Mouse (Mus musculus): ENCODE measurements at regions not wholly inside any gene's neighbourhood (a gene's known extent, or its start where the extent isn't known, plus 50 kb on each side); places are given as distances from the start of the nearest gene placed in this dataset.

- no peak for ATAC-seq (ENCODE audit: low FRiP score, low read depth)
- Histone ChIP-seq H3K4me2 (replicated peaks) (no peak overlapping the region), H3K4me1 (no peaks in the 10 kb centered on the region), H3K4me3 (no peak overlapping the region), H3K27ac (replicated peaks) (no peak overlapping the region), H3K9ac (replicated peaks) (no peak overlapping the region), H3K36me3 (no peaks in the 10 kb centered on the region), H3K9me3 (no peaks in the 10 kb centered on the region), H3K27me3 (0 out of 2 replicates have a peak, but pooled peaks cover 3% of the 10 kb centered on the region)
- 97% methylated on average over 2 of the region's 2 CpGs for WGBS
Observed at GRCm38 (mm10) chr8:103561606-103562005, 539.8 kb upstream of the Cdh5 start.

- no peak overlapping the region for H3K4me2 ChIP-seq (replicated peaks)
- H3K9me3 ChIP-seq: 0 out of 2 replicates have a peak, but pooled peaks cover 3% of the 10 kb centered on the region
- H3K4me1 ChIP-seq: no peaks in the 10 kb centered on the region
- no peak overlapping the region for H3K9ac ChIP-seq (replicated peaks)
- H3K27ac ChIP-seq (replicated peaks): no peak overlapping the region
- no peak overlapping the region for H3K4me3 ChIP-seq
- 71% methylated on average over 11 of the region's 11 CpGs for WGBS
- no peaks in the 10 kb centered on the region for H3K36me3 ChIP-seq
- no peak for ATAC-seq (ENCODE audit: low FRiP score, low read depth)
- no peaks in the 10 kb centered on the region for H3K27me3 ChIP-seq
Observed at GRCm38 (mm10) chr8:103570864-103571425, 530.5 kb upstream of the Cdh5 start.

DNA sequence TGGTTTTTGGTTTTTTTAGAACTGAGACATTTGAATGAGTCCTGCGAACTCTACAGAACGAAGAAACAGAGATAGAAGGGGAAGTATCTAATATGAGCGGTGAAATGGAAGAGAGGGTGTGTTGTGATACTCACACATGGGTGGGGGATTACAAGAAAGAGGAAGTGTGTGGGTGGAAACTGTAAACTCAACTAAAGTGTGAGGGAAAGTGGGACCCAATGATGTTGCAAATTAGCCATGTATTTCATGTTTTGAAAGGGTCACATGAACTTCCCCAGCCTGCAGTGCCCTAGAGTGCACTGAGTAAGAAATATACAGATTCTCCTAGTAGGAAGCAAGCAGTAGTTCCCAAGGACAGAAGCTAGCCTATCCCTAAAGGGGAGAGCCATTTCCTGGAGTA is 524.3 kb upstream of the Cdh5 start:
- WGBS: 97% methylated on average over 3 of the region's 3 CpGs
- H3K36me3 ChIP-seq: no peaks in the 10 kb centered on the region
- no peak overlapping the region for H3K4me3 ChIP-seq
- no peak for ATAC-seq (ENCODE audit: low FRiP score, low read depth)
- no peak overlapping the region for H3K27ac ChIP-seq (replicated peaks)
- no peak overlapping the region for H3K4me2 ChIP-seq (replicated peaks)
- no peak overlapping the region for H3K9ac ChIP-seq (replicated peaks)
- no peaks in the 10 kb centered on the region for H3K9me3 ChIP-seq
- H3K4me1 ChIP-seq: no peaks in the 10 kb centered on the region
- peaks cover 4% of the 10 kb centered on the region; the same call in 1 of the 2 replicates for H3K27me3 ChIP-seq

- Histone ChIP-seq H3K36me3 (no peaks in the 10 kb centered on the region), H3K4me2 (replicated peaks) (no peak overlapping the region), H3K9me3 (no peaks in the 10 kb centered on the region), H3K9ac (replicated peaks) (no peak overlapping the region), H3K27me3 (peaks cover 4% of the 10 kb centered on the region; the same call in 1 of the 2 replicates), H3K4me1 (0 out of 2 replicates have a peak, but pooled peaks cover 5% of the 10 kb centered on the region), H3K27ac (replicated peaks) (no peak overlapping the region), H3K4me3 (no peak overlapping the region)
- 69% methylated on average over 6 of the region's 6 CpGs for WGBS
- ATAC-seq (ENCODE audit: low FRiP score, low read depth): no peak
Observed at GRCm38 (mm10) chr8:103578006-103578405, 523.4 kb upstream of the Cdh5 start.

GRCm38 (mm10) chr8:103608291-103608690 is 493.1 kb upstream of the Cdh5 start:
- Histone ChIP-seq H3K36me3 (no peaks in the 10 kb centered on the region), H3K27ac (replicated peaks) (no peak overlapping the region), H3K9me3 (no peaks in the 10 kb centered on the region), H3K27me3 (no peaks in the 10 kb centered on the region), H3K4me2 (replicated peaks) (no peak overlapping the region), H3K4me1 (no peaks in the 10 kb centered on the region), H3K4me3 (no peak overlapping the region), H3K9ac (replicated peaks) (no peak overlapping the region)
- no peak for ATAC-seq (ENCODE audit: low FRiP score, low read depth)
- WGBS: 95% methylated on average over 6 of the region's 6 CpGs

GRCm38 (mm10) chr8:103623781-103624434 is 477.5 kb upstream of the Cdh5 start:
- peak; percentile 93 for ATAC-seq (ENCODE audit: low FRiP score, low read depth)
- H3K36me3 ChIP-seq: no peaks in the 10 kb centered on the region
- H3K4me2 ChIP-seq (replicated peaks): no peak overlapping the region
- WGBS: 31% methylated on average over 3 of the region's 3 CpGs
- H3K4me3 ChIP-seq: no peak overlapping the region
- no peaks in the 10 kb centered on the region for H3K9me3 ChIP-seq
- no peak overlapping the region for H3K27ac ChIP-seq (replicated peaks)
- peaks cover 9% of the 10 kb centered on the region for H3K4me1 ChIP-seq
- H3K27me3 ChIP-seq: no peaks in the 10 kb centered on the region
- no peak overlapping the region for H3K9ac ChIP-seq (replicated peaks)

DNA sequence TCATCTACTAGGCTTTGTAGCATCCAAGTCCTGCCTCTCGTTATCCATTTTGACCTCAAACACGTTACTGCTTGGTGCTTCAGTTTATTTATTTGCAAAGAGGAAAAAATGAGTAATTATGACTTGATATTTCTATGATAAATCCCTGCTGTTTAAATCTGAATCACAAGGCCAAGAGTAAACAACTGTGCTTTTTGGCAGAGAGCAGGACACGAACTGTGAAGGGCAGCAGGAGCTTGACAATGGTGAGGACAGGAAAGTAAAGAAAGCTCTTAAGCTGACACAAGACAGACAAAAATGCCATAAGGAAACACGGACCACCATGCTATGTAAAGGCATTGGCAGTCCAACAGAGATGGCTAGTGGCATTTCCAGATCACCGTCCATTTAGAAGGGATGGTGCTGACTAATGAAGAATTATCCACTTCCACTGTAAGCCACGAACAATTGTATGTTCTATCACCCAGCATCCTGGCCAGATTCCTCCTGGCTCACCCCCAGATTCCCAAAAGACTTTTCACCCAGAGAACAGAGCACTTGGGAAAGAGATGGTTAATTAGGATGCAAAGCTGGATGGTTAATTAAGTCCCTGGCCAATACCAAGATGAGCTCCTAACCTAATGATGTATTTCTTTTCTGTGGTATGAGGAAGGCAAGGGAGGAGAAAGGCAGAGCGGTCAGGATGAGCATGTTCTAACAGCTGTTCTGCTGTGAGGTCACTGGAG is 476.1 kb upstream of the Cdh5 start:
- Histone ChIP-seq H3K4me1 (peaks cover 9% of the 10 kb centered on the region), H3K27ac (replicated peaks) (no peak overlapping the region), H3K36me3 (no peaks in the 10 kb centered on the region), H3K4me3 (no peak overlapping the region), H3K9ac (replicated peaks) (no peak overlapping the region), H3K27me3 (no peaks in the 10 kb centered on the region), H3K9me3 (no peaks in the 10 kb centered on the region), H3K4me2 (replicated peaks) (no peak overlapping the region)
- WGBS: 80% methylated on average over 7 of the region's 7 CpGs
- ATAC-seq (ENCODE audit: low FRiP score, low read depth): no peak

DNA sequence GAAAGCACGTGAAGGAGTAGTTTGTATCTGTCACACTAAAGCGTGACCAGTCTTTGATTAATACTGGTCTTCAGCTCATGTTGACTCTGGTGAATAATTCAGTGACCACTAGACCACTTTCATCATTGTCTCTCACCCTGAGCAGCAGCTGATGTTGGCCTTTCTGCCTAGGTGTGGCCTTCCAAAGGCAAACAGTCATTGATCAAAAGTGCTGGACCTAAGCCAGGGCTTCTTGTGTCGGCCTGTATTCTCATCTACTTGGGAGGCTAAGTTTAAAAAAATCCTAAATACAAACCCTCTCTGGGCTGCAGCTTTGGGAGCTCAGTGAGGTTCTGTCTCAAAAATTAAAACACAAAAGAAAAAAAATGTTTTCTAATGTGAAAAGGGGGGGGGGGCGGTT is 475.0 kb upstream of the Cdh5 start:
- 78% methylated on average over 4 of the region's 4 CpGs for WGBS
- no peaks in the 10 kb centered on the region for H3K36me3 ChIP-seq
- no peak overlapping the region for H3K4me3 ChIP-seq
- H3K4me1 ChIP-seq: peaks cover 9% of the 10 kb centered on the region
- no peak for ATAC-seq (ENCODE audit: low FRiP score, low read depth)
- no peak overlapping the region for H3K9ac ChIP-seq (replicated peaks)
- H3K27me3 ChIP-seq: no peaks in the 10 kb centered on the region
- H3K9me3 ChIP-seq: no peaks in the 10 kb centered on the region
- H3K27ac ChIP-seq (replicated peaks): no peak overlapping the region
- H3K4me2 ChIP-seq (replicated peaks): no peak overlapping the region

GRCm38 (mm10) chr8:103632543-103632942 is 468.9 kb upstream of the Cdh5 start:
- H3K4me2 ChIP-seq (replicated peaks): no peak overlapping the region
- 88% methylated on average over 6 of the region's 6 CpGs for WGBS
- no peaks in the 10 kb centered on the region for H3K27me3 ChIP-seq
- H3K4me3 ChIP-seq: no peak overlapping the region
- H3K4me1 ChIP-seq: no peaks in the 10 kb centered on the region
- H3K9ac ChIP-seq (replicated peaks): no peak overlapping the region
- H3K9me3 ChIP-seq: no peaks in the 10 kb centered on the region
- no peak for ATAC-seq (ENCODE audit: low FRiP score, low read depth)
- H3K27ac ChIP-seq (replicated peaks): no peak overlapping the region
- no peaks in the 10 kb centered on the region for H3K36me3 ChIP-seq

DNA sequence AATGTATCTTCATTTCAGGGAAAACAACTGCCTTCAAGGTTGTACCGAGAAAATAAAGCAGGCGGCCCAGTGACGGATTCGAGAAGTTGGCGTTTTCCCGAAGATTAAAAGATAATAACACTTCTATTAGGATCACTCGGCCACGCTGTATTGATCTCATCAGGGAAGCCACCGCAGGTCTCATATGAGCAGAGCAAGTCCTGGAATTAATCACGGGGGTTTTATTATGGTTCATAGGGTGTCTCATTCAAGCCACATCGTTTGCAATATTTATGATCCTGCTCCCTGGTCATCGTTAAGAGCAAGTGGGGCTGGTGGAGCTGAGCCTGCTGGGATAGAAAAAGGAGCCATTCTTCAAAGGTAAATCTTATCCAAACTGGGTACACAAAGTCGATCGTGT is 466.5 kb upstream of the Cdh5 start:
- H3K9me3 ChIP-seq: no peaks in the 10 kb centered on the region
- 72% methylated on average over 14 of the region's 14 CpGs for WGBS
- H3K9ac ChIP-seq (replicated peaks): no peak overlapping the region
- no peak overlapping the region for H3K4me3 ChIP-seq
- ATAC-seq (ENCODE audit: low FRiP score, low read depth): no peak
- no peak overlapping the region for H3K27ac ChIP-seq (replicated peaks)
- H3K4me1 ChIP-seq: no peaks in the 10 kb centered on the region
- no peaks in the 10 kb centered on the region for H3K27me3 ChIP-seq
- H3K36me3 ChIP-seq: no peaks in the 10 kb centered on the region
- H3K4me2 ChIP-seq (replicated peaks): no peak overlapping the region

- no peak overlapping the region for H3K27ac ChIP-seq (replicated peaks)
- 83% methylated on average over 2 of the region's 2 CpGs for WGBS
- no peak overlapping the region for H3K4me2 ChIP-seq (replicated peaks)
- H3K9me3 ChIP-seq: no peaks in the 10 kb centered on the region
- no peaks in the 10 kb centered on the region for H3K27me3 ChIP-seq
- H3K9ac ChIP-seq (replicated peaks): no peak overlapping the region
- ATAC-seq (ENCODE audit: low FRiP score, low read depth): no peak; the same call in 1 of the 2 replicates
- H3K4me3 ChIP-seq: no peak overlapping the region
- H3K36me3 ChIP-seq: no peaks in the 10 kb centered on the region
- H3K4me1 ChIP-seq: no peaks in the 10 kb centered on the region
Observed at GRCm38 (mm10) chr8:103643621-103644020, 457.8 kb upstream of the Cdh5 start.

DNA sequence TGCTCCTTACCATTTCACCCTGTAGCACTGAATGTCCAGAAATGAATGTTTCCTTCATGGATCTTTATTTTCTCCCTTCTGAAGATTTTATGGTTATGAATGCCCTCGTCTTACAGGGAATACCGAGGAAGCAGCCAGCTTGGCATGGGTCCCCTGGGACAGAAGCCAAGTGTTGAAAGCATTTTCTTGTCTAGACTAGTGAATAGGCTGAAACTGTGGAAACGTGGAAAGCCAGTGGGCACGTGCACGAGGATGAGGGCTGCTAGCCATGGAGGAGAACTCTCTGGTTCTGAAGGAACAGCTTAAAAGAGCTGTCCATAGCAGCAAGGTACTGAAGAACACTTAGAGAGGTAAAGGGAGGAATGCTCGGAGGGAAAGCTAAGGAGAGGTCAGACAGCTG is 457.3 kb upstream of the Cdh5 start:
- H3K9ac ChIP-seq (replicated peaks): no peak overlapping the region
- no peak overlapping the region for H3K27ac ChIP-seq (replicated peaks)
- no peaks in the 10 kb centered on the region for H3K36me3 ChIP-seq
- no peak for ATAC-seq (ENCODE audit: low FRiP score, low read depth)
- no peak overlapping the region for H3K4me3 ChIP-seq
- WGBS: 84% methylated on average over 6 of the region's 6 CpGs
- H3K27me3 ChIP-seq: no peaks in the 10 kb centered on the region
- H3K4me1 ChIP-seq: no peaks in the 10 kb centered on the region
- no peak overlapping the region for H3K4me2 ChIP-seq (replicated peaks)
- H3K9me3 ChIP-seq: no peaks in the 10 kb centered on the region
